Mouse (Mus musculus) megakaryocyte, embryonic 14.5 days (primary cell): ENCODE measurements around the gene Rab3gap2.

Experiments
- FLI1 ChIP-seq: IDR thresholded peaks from 2 replicates; pipeline ENCODE4 v1.6.1; 2012; ENCODE audit warnings: low read length, inconsistent platforms, mixed read lengths
- GATA1 ChIP-seq: IDR thresholded peaks from 3 replicates; pipeline ENCODE4 v1.6.1; 2012; ENCODE audit warnings: mixed read lengths, low read length, inconsistent platforms, borderline replicate concordance

GRCm38 (mm10) chr1:185216360-185216759 lies 12.4 kb downstream of the Rab3gap2 start:
- no peak for TF ChIP-seq GATA1
- TF ChIP-seq FLI1 = no peak
